19 mouse cellular contexts compared by ENCODE assay signal in genomic region chr7:109606994-109607610, GRCm38 (mm10).
DNase-seq lines count a peak whose midpoint lies in the region; ATAC-seq lines count a peak whose summit lies in the region.
"Had no signal": no experiment of that assay in that cellular context is flagged by ENCODE, and none has a peak within 500 bp of the region (broad histone marks: within the 10 kb centered on the region; RNA-seq: fewer than 3 reads in every experiment).

No protein-coding gene starts in this region.

- intact Hi-C loops in heart, postnatal 10 days (cut with DNase I) = no loop called here

- H3K9ac ChIP-seq in heart, embryonic 11.5 days (ENCODE audit: low read depth, low read length) = no peak overlapping the region
- H3K9ac ChIP-seq: embryonic facial prominence, embryonic 13.5 days; forebrain, postnatal 0 days; limb, embryonic 13.5 days had no signal

- no peak overlapping the region for H3K4me2 ChIP-seq in heart, embryonic 11.5 days
- H3K4me2 ChIP-seq: embryonic facial prominence, embryonic 13.5 days; limb, embryonic 13.5 days had no signal

- no peak for ATAC-seq in heart, embryonic 11.5 days (replicated peaks; ENCODE audit: insufficient number of reproducible peaks, low FRiP score, low TSS enrichment)
- ATAC-seq: forebrain, postnatal 0 days; midbrain, embryonic 16.5 days had no signal

- peaks cover 47% of the 10 kb centered on the region for H3K4me1 ChIP-seq in heart, embryonic 11.5 days (ENCODE audit: control insufficient read depth, insufficient read depth, low read length)

- DNase-seq in adrenal gland, postnatal 10 days = peak; percentile 58
- no peak for DNase-seq in adrenal gland, postnatal 25 days
- no peak for DNase-seq in heart, adult 8-10 months (ENCODE audit: low spot score)
- DNase-seq in adrenal gland, postnatal 36 days = peak; percentile 65 to 70
- DNase-seq in heart, postnatal 10 days = peak; percentile 57 to 71
- DNase-seq in right cerebral cortex, postnatal 25 days = no peak
- DNase-seq: cerebellum, adult 9-11 months; forebrain, postnatal 0 days; gastrocnemius, postnatal 14 days; kidney, adult 18-20 months; kidney, postnatal 36 days; layer of hippocampus, adult 9-11 months; thymus, postnatal 25 days had no signal

- no peaks in the 10 kb centered on the region for H3K27me3 ChIP-seq in heart, embryonic 11.5 days (ENCODE audit: control insufficient read depth, insufficient read depth, low read length)
- H3K27me3 ChIP-seq: embryonic facial prominence, embryonic 13.5 days; limb, embryonic 13.5 days had no signal

- peak overlapping the region; percentile 17; the same call in 1 of the 2 replicates for H3K27ac ChIP-seq in heart, embryonic 11.5 days (ENCODE audit: low read depth, low read length)
- H3K27ac ChIP-seq: embryonic facial prominence, embryonic 13.5 days; hindbrain, embryonic 10.5 days; limb, embryonic 13.5 days; stomach, postnatal 0 days had no signal

- H3K4me3 ChIP-seq in heart, embryonic 11.5 days (ENCODE audit: low read depth, low read length) = no peak overlapping the region
- H3K4me3 ChIP-seq: embryonic facial prominence, embryonic 13.5 days; hindbrain, embryonic 10.5 days; limb, embryonic 13.5 days had no signal

- H3K9me3 ChIP-seq in heart, embryonic 11.5 days (replicated peaks; ENCODE audit: control insufficient read depth, low read length) = no peaks in the 10 kb centered on the region
- H3K9me3 ChIP-seq: embryonic facial prominence, embryonic 13.5 days; hindbrain, embryonic 10.5 days; limb, embryonic 13.5 days had no signal

- no peaks in the 10 kb centered on the region for H3K36me3 ChIP-seq in heart, embryonic 11.5 days (ENCODE audit: control insufficient read depth, insufficient read depth, low read length)
- H3K36me3 ChIP-seq: embryonic facial prominence, embryonic 13.5 days; hindbrain, embryonic 10.5 days; limb, embryonic 13.5 days had no signal

- WGBS in heart, embryonic 11.5 days (ENCODE audit: insufficient replicate concordance) = 73% methylated on average over 7 of the region's 7 CpGs

Comparison
In these comparisons a context has a peak if more than half of its experiments do, and no peak if none do; other contexts are left out.
1. DNase-seq: peak in adrenal gland, postnatal 10 days (single experiment), adrenal gland, postnatal 36 days (2 of 2) and heart, postnatal 10 days (2 of 2); none in adrenal gland, postnatal 25 days (single experiment), heart, adult 8-10 months (single experiment) and right cerebral cortex, postnatal 25 days (single experiment).